Mouse (Mus musculus): Measurements from ENCODE around the gene Defb33.

Gene Defb33

DNA sequence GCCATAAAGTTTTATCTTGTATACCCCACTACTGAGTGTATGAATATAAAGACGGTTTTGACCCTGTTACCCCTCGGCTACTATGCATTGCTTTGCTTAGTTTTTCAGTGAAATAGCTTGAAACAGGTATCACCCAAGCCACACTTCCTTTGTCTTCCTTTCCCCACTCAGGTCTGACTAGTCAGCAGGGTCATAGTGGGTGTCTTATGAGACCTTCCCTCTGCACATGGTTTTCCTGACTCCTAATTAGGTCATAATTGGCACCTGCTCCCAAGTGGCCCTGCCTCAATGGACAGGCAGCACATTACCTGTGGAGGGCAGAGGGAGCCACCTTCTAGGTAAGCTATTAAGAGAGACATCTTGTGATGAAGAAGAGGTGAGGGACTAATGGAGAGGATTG, at the start of gene Defb33:
Defb33 (plus strand) TSS at position 301 of the 400 bp plus-strand sequence.
- DNase-seq = no peak

GRCm38 (mm10) chr8:20874608-20875007, 17.9 kb upstream of the Defb33 start:
- DNase-seq = no peak

- DNase-seq = no peak
Observed at GRCm38 (mm10) chr8:20902527-20902926, 10.1 kb downstream of the Defb33 start, which contains the start of gene Gm15056. Gene Gm15056, minus strand, starts transcription at chr8:20902627.

DNA sequence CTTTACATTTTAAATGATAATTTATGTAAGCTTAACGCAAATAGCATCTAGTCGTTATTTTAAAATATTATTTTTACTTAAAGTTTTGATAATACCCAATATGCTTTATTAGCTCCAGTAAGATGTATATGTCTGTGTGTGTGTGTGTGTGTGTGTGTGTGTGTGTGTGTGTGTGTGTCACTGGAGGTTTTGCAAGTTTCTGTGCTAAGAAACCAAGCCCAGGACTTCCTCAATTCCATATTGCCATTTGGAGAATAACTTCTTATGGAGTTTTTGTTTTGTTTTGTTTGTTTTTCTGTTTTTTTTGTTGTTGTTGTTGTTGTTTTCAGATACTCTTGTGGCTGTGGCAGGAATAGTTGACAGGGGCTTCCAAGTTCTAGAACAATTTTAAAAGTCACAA, 14.7 kb downstream of the Defb33 start:
- no peak for DNase-seq

- DNase-seq = no peak
Observed at GRCm38 (mm10) chr8:20908256-20908655, 15.8 kb downstream of the Defb33 start.

- DNase-seq = no peak
Observed at GRCm38 (mm10) chr8:20912288-20912687, 19.8 kb downstream of the Defb33 start.

DNA sequence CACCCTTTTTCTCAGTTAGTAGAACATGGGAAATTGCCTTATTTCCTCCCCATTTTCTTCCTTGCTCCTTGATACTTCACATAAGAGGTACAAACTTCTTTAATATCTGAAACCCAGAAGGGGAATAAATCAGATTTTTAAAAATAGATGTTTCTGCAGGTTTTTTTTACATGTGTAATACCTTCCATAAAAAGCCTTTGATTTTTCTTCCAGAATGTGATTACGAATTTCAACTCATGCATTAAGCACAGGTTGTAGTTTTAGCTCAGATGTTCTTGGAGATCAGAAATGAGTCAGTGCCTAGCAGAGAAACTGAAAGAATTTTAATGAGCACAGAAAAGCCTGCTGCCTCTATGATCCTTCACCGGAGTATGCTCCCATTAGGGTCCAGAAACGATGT, 29.5 kb downstream of the Defb33 start, which contains the start of gene Gm6040:
Gm6040 (minus strand) TSS at position 101 of the 400 bp plus-strand sequence.
- no peak for DNase-seq

GRCm38 (mm10) chr8:20944610-20945009, 52.1 kb downstream of the Defb33 start, which contains the start of gene AY761185:
Gene AY761185, minus strand, starts transcription at chr8:20944710.
- no peak for DNase-seq
